Mouse (Mus musculus) mouse embryonic stem cell (cell line): ENCODE data around the gene Myct1.

Source experiments
- in situ Hi-C, 2 experiments: fragments of 300-500 bp; cut with MboI; formaldehyde crosslinking; loops; 1 replicate in 1 of 2; 3 replicates in 1 of 2; pipeline ENCODE4 v1.14.3; 2019 to 2020; ENCODE audit warnings: low sequenced_read_pairs in 2 of 2, low pct_unique_long_range_greater_than_20kb in 1 of 2, mixed read lengths in 1 of 2; ENCODE audit not compliant: unreplicated experiment in 1 of 2

The Myct1 gene

GRCm38 (mm10) chr10:5603512-5603911, 9.9 kb downstream of the Myct1 start:
- in situ Hi-C loops, result no loop called here

- in situ Hi-C loops, result no loop called here
Observed at GRCm38 (mm10) chr10:5604371-5604770, 10.8 kb downstream of the Myct1 start.

GRCm38 (mm10) chr10:5608874-5609273, 15.3 kb downstream of the Myct1 start:
- in situ Hi-C loops, result no loop called here

GRCm38 (mm10) chr10:5615186-5616040, 21.8 kb downstream of the Myct1 start:
- in situ Hi-C loops, result no loop called here

GRCm38 (mm10) chr10:5626268-5626667, 32.7 kb downstream of the Myct1 start:
- in situ Hi-C loops, result no loop called here

GRCm38 (mm10) chr10:5633672-5634200, 40.2 kb downstream of the Myct1 start:
- in situ Hi-C loops, result loop anchor here in 1 of 2 experiments (10.0 kb wide), 1 partner anchor 151 kb away; no protein-coding TSS in a partner anchor

GRCm38 (mm10) chr10:5634336-5634735, 40.8 kb downstream of the Myct1 start:
- in situ Hi-C loops, result loop anchor here in 1 of 2 experiments (10.0 kb wide), 1 partner anchor 150 kb away; no protein-coding TSS in a partner anchor

- in situ Hi-C loops, result loop anchor here in 1 of 2 experiments (10.0 kb wide), 1 partner anchor 147 kb away; no protein-coding TSS in a partner anchor
Observed at GRCm38 (mm10) chr10:5637322-5637721, 43.7 kb downstream of the Myct1 start.

GRCm38 (mm10) chr10:5639112-5639511, 45.5 kb downstream of the Myct1 start, which contains the start of gene Vip:
Gene Vip, plus strand, starts transcription at chr10:5639218.
- in situ Hi-C loops, result loop anchor here in 1 of 2 experiments (10.0 kb wide), 1 partner anchor 146 kb away; no protein-coding TSS in a partner anchor
